Comparison of ENCODE assay signal across 18 mouse cellular contexts in genomic region chr17:49544561-49544960, GRCm38 (mm10). TPM values are rescaled to one million over a fixed set of nuclear protein-coding genes. Genes with fewer than 3 reads are reported as not detected.
DNase-seq lines count a peak whose midpoint lies in the region; ATAC-seq lines count a peak whose summit lies in the region.
"Had no signal": no experiment of that assay in that cellular context is flagged by ENCODE, and none has a peak within 500 bp of the region (broad histone marks: within the 10 kb centered on the region; RNA-seq: fewer than 3 reads in every experiment).

No protein-coding gene starts in this region.

- H3K4me3 ChIP-seq in forebrain, embryonic 14.5 days (ENCODE audit: low read depth, low read length) = no peak overlapping the region
- H3K4me3 ChIP-seq: embryonic facial prominence, embryonic 10.5 days; embryonic facial prominence, embryonic 12.5 days; forebrain, embryonic 13.5 days; gastrocnemius, adult 2 months had no signal

- peaks cover 3% of the 10 kb centered on the region; the same call in 1 of the 2 replicates for H3K4me1 ChIP-seq in forebrain, embryonic 14.5 days (ENCODE audit: control insufficient read depth, insufficient read depth, low read length)

- no peaks in the 10 kb centered on the region for H3K9me3 ChIP-seq in forebrain, embryonic 14.5 days (replicated peaks; ENCODE audit: control insufficient read depth, low read length)
- H3K9me3 ChIP-seq: embryonic facial prominence, embryonic 10.5 days; embryonic facial prominence, embryonic 12.5 days; forebrain, embryonic 13.5 days had no signal

- DNase-seq in cerebellum, adult 11-12 months = peak; percentile 72
- DNase-seq in cerebellum, postnatal 14 days = no peak
- peak; percentile 77 for DNase-seq in cerebellum, adult 9-10 months
- DNase-seq in cerebellum, adult 8-10 months = no peak
- DNase-seq in brain, adult 2 months (ENCODE audit: low read depth, low spot score) = peak; percentile 61
- DNase-seq in cerebellum, postnatal 36 days = peak; percentile 48 to 51
- no peak for DNase-seq in forebrain, embryonic 14.5 days (ENCODE audit: low spot score)
- DNase-seq: adrenal gland, adult 8-10 months; adrenal gland, postnatal 14 days; adrenal gland, postnatal 36 days; gastrocnemius, adult 2 months; gastrocnemius, postnatal 10 days had no signal

- 96% methylated on average over 2 of the region's 2 CpGs for WGBS in forebrain, embryonic 14.5 days

- H3K27me3 ChIP-seq in forebrain, embryonic 14.5 days (replicated peaks; ENCODE audit: control insufficient read depth, insufficient read depth, low read length) = no peaks in the 10 kb centered on the region
- H3K27me3 ChIP-seq: embryonic facial prominence, embryonic 12.5 days; forebrain, embryonic 13.5 days; Patski had no signal

- H3K9ac ChIP-seq in forebrain, embryonic 14.5 days (ENCODE audit: low read length) = no peak overlapping the region
- H3K9ac ChIP-seq: embryonic facial prominence, embryonic 12.5 days; forebrain, embryonic 13.5 days had no signal

- ATAC-seq in forebrain, embryonic 14.5 days = no peak
- ATAC-seq: activated CD4-positive, CD25-positive, alpha-beta regulatory T cell, adult 4 months; forebrain, embryonic 13.5 days; forebrain, embryonic 16.5 days; Patski had no signal

- no peak overlapping the region for H3K27ac ChIP-seq in forebrain, embryonic 14.5 days (ENCODE audit: low read depth, low read length)
- H3K27ac ChIP-seq: embryonic facial prominence, embryonic 10.5 days; embryonic facial prominence, embryonic 12.5 days; forebrain, embryonic 13.5 days; gastrocnemius, adult 2 months had no signal

- no peaks in the 10 kb centered on the region for H3K36me3 ChIP-seq in forebrain, embryonic 14.5 days (ENCODE audit: control insufficient read depth, insufficient read depth, low read length)

- no peak overlapping the region for H3K4me2 ChIP-seq in forebrain, embryonic 14.5 days (ENCODE audit: low read length)
- H3K4me2 ChIP-seq: embryonic facial prominence, embryonic 12.5 days; forebrain, embryonic 13.5 days had no signal

RNA-seq across cellular contexts. Expression of gene Daam2, which starts 19.6 kb away (rescaled TPM):
- 1.0 and 1.2 TPM in 2 replicates for polyA plus RNA-seq in forebrain, embryonic 14.5 days (2014; fragmentation: Nextera tagmentation; extraction: Ambion mirVana)

Comparison
In these comparisons a context has a peak if more than half of its experiments do, and no peak if none do; other contexts are left out.
1. DNase-seq: peak in cerebellum, adult 11-12 months (single experiment), cerebellum, adult 9-10 months (single experiment), brain, adult 2 months (single experiment) and cerebellum, postnatal 36 days (2 of 2); none in cerebellum, postnatal 14 days (0 of 2), cerebellum, adult 8-10 months (single experiment) and forebrain, embryonic 14.5 days (single experiment).